Mouse (Mus musculus): ENCODE data around the gene Cfl1.

DNA sequence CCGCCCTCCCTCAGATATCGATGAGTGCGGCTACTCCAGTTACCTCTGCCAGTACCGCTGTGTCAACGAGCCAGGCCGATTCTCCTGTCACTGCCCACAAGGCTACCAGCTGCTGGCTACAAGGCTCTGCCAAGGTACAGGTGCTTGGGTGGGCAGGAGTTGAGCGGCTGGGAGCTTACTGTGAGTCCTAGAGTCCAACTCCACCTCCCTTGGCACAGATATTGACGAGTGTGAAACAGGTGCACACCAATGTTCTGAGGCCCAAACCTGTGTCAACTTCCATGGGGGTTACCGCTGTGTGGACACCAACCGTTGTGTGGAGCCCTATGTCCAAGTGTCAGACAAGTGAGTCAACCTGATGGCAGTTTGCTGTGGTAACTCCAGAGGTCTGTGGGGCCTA is 10.2 kb upstream of the Cfl1 start:
- no peak for TF ChIP-seq CTCF (IDR thresholded peaks at IDR 0.05; ENCODE audit: insufficient read depth, low read length)
- no peak for TF ChIP-seq POLR2A (IDR thresholded peaks at IDR 0.05; ENCODE audit: borderline replicate concordance, extremely low read depth, low read depth, low read length)

All from lung, adult 2 months (tissue).